ENCODE assay signal across 8 mouse cellular contexts in the genomic region with DNA sequence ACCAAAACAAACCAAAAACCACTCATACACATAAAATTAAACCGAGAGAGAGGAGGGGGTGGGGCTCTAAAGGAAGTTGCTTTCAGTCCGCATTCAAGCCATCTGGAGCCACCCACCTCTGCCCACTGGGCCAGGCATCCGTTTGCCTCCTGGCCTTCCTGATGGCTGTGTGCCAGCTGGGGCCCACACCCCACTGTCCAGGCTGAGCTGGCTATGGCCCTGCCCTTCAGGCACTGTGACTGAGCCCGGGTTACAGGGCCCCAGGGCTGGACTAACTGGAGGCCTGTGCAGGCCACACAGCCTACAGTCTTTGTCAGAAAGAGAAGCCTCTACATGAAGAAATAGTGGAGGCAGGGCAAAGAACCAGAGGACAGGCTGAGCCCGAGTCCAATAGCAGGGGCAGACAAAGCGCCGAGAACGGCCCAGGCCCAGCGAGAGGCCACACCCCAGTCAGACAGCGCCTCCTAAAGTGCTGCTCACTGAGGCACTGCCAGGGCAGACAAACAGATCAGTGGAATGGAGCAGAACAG. TPM values are rescaled to one million over a fixed set of nuclear protein-coding genes. Genes with fewer than 3 reads are reported as not detected.
DNase-seq lines count a peak whose midpoint lies in the region; ATAC-seq and TF ChIP-seq lines count a peak whose summit lies in the region.

No protein-coding gene starts in this region.

- H3K36me3 ChIP-seq in embryonic facial prominence, embryonic 10.5 days (replicated peaks), result no peaks in the 10 kb centered on the region
- no peaks in the 10 kb centered on the region for H3K36me3 ChIP-seq in hindbrain, embryonic 15.5 days
- H3K36me3 ChIP-seq in liver, embryonic 14.5 days (replicated peaks; ENCODE audit: control insufficient read depth, insufficient read depth, low read depth), result peaks cover 14% of the 10 kb centered on the region

- H3K27ac ChIP-seq in embryonic facial prominence, embryonic 10.5 days (replicated peaks), result peak overlapping the region; percentile 69
- peak overlapping the region; percentile 40; the same call in 1 of the 2 replicates for H3K27ac ChIP-seq in hindbrain, embryonic 15.5 days (replicated peaks)
- H3K27ac ChIP-seq in liver, embryonic 14.5 days, result peak overlapping the region; percentile 5

- TF ChIP-seq EP300 in liver, embryonic 14.5 days (IDR thresholded peaks at IDR 0.05; ENCODE audit: low read depth), result no peak

- H3K27me3 ChIP-seq in embryonic facial prominence, embryonic 10.5 days (replicated peaks; ENCODE audit: low read depth, poor library complexity, severe bottlenecking), result no peaks in the 10 kb centered on the region
- no peaks in the 10 kb centered on the region for H3K27me3 ChIP-seq in hindbrain, embryonic 15.5 days
- no peaks in the 10 kb centered on the region for H3K27me3 ChIP-seq in liver, embryonic 14.5 days (ENCODE audit: control insufficient read depth, insufficient read depth, low read length)

- no peak overlapping the region for H3K4me2 ChIP-seq in hindbrain, embryonic 15.5 days
- H3K4me2 ChIP-seq in liver, embryonic 14.5 days (ENCODE audit: low read depth), result peak overlapping the region; percentile 49

- H3K9me3 ChIP-seq in embryonic facial prominence, embryonic 10.5 days, result no peaks in the 10 kb centered on the region
- H3K9me3 ChIP-seq in hindbrain, embryonic 15.5 days, result no peaks in the 10 kb centered on the region
- no peaks in the 10 kb centered on the region for H3K9me3 ChIP-seq in liver, embryonic 14.5 days (ENCODE audit: control insufficient read depth, low read length)

- peak; percentile 17; the same call in 1 of the 2 replicates for ATAC-seq in hindbrain, embryonic 15.5 days (ENCODE audit: low FRiP score, low read depth)
- ATAC-seq in liver, embryonic 14.5 days (ENCODE audit: insufficient read depth), result peak; percentile 71
- peak; percentile 48 for ATAC-seq in monocyte, adult 5-6 weeks (replicated peaks; ENCODE audit: insufficient number of reproducible peaks, low FRiP score, low TSS enrichment, poor library complexity, severe bottlenecking)

- H3K4me3 ChIP-seq in embryonic facial prominence, embryonic 10.5 days, result no peak overlapping the region
- H3K4me3 ChIP-seq in hindbrain, embryonic 15.5 days, result no peak overlapping the region
- 0 out of 4 replicates have a peak overlapping the region, but pooled peaks of 1 of the 2 experiments have one; percentile 3 for H3K4me3 ChIP-seq in liver, embryonic 14.5 days (ENCODE audit: insufficient read depth in 1 of 2, low read depth in 2 of 2, low read length in 2 of 2)

- WGBS in embryonic facial prominence, embryonic 10.5 days, result 68% methylated on average over 10 of the region's 10 CpGs
- 42% methylated on average over 10 of the region's 10 CpGs for WGBS in hindbrain, embryonic 15.5 days
- 26% methylated on average over 10 of the region's 10 CpGs for WGBS in liver, embryonic 14.5 days (ENCODE audit: insufficient replicate concordance)

- peak; percentile 95 for DNase-seq in heart, adult 11 months
- no peak for DNase-seq in heart, postnatal 25 days (ENCODE audit: low spot score)
- DNase-seq in embryonic facial prominence, embryonic 10.5 days (ENCODE audit: low spot score), result no peak
- no peak for DNase-seq in liver, embryonic 14.5 days (ENCODE audit: low read depth in 3 of 3, low spot score in 3 of 3)
- DNase-seq in layer of hippocampus, adult 9-11 months, result no peak
- no peak for DNase-seq in embryo, embryonic 10 days (ENCODE audit: low spot score)

- no peak overlapping the region for H3K9ac ChIP-seq in hindbrain, embryonic 15.5 days
- H3K9ac ChIP-seq in liver, embryonic 14.5 days (replicated peaks), result peak overlapping the region; percentile 14

- intact Hi-C loops in heart, postnatal 25 days (cut with DNase I), result no loop called here

- peak; percentile 70 for TF ChIP-seq CTCF in liver, embryonic 14.5 days (IDR thresholded peaks at IDR 0.05; ENCODE audit: low read depth)

- peaks cover 41% of the 10 kb centered on the region for H3K4me1 ChIP-seq in embryonic facial prominence, embryonic 10.5 days
- peaks cover 20% of the 10 kb centered on the region for H3K4me1 ChIP-seq in hindbrain, embryonic 15.5 days (replicated peaks)
- peaks cover 21 to 43% of the 10 kb centered on the region in 2 experiments for H3K4me1 ChIP-seq in liver, embryonic 14.5 days (replicated peaks; ENCODE audit: control insufficient read depth in 2 of 2, insufficient read depth in 2 of 2, low read length in 1 of 2)

RNA-seq across cellular contexts. Expression of a gene that starts 13.0 kb away (rescaled TPM):
- total RNA-seq in heart, postnatal 25 days (2021), result 1 to 10 TPM; 1.9 to 2.0 TPM
- 4.7 and 5.1 TPM in 2 replicates for polyA plus RNA-seq in embryonic facial prominence, embryonic 10.5 days (2016; fragmentation: Nextera tagmentation; extraction: Ambion mirVana)
- 22.9 and 26.5 TPM in 2 replicates for polyA plus RNA-seq in hindbrain, embryonic 15.5 days (2015; fragmentation: Nextera tagmentation; extraction: Ambion mirVana)
- 13.1 and 13.2 TPM in 2 replicates for polyA plus RNA-seq in liver, embryonic 14.5 days (2012; rRNA removed)
- 8.9 and 9.8 TPM in 2 replicates for polyA plus RNA-seq in liver, embryonic 14.5 days (2014; fragmentation: Nextera tagmentation; extraction: Ambion mirVana)
- total RNA-seq in monocyte, adult 5-6 weeks (2017), result 0.76 to 2.3 TPM in 2 of 3 replicates, not detected in the other

RNA-seq across cellular contexts. Expression of a gene that starts 19.8 kb away (rescaled TPM):
- total RNA-seq in heart, postnatal 25 days (2021), result under 1 TPM in 1 of 2 experiments, not detected in 1; 0.11 TPM
- polyA plus RNA-seq in embryonic facial prominence, embryonic 10.5 days (2016; fragmentation: Nextera tagmentation; extraction: Ambion mirVana), result 0.18 TPM in 1 of 2 replicates, not detected in the other
- polyA plus RNA-seq in hindbrain, embryonic 15.5 days (2015; fragmentation: Nextera tagmentation; extraction: Ambion mirVana), result 0.56 and 0.62 TPM in 2 replicates
- polyA plus RNA-seq in liver, embryonic 14.5 days (2012; rRNA removed), result 0.61 and 0.63 TPM in 2 replicates
- 0.24 and 0.44 TPM in 2 replicates for polyA plus RNA-seq in liver, embryonic 14.5 days (2014; fragmentation: Nextera tagmentation; extraction: Ambion mirVana)
- total RNA-seq in monocyte, adult 5-6 weeks (2017), result 0.29 TPM in 1 of 3 replicates, not detected in the others

RNA-seq across cellular contexts. Expression of a gene that starts 34.2 kb away (rescaled TPM):
- not detected for total RNA-seq in heart, postnatal 25 days (2021)
- polyA plus RNA-seq in embryonic facial prominence, embryonic 10.5 days (2016; fragmentation: Nextera tagmentation; extraction: Ambion mirVana), result not detected in 2 replicates
- polyA plus RNA-seq in hindbrain, embryonic 15.5 days (2015; fragmentation: Nextera tagmentation; extraction: Ambion mirVana), result 0.31 and 0.45 TPM in 2 replicates
- polyA plus RNA-seq in liver, embryonic 14.5 days (2012; rRNA removed), result 0.03 and 0.08 TPM in 2 replicates
- 0.05 TPM in 1 of 2 replicates, not detected in the other for polyA plus RNA-seq in liver, embryonic 14.5 days (2014; fragmentation: Nextera tagmentation; extraction: Ambion mirVana)
- 0.19 to 0.43 TPM in 2 of 3 replicates, not detected in the other for total RNA-seq in monocyte, adult 5-6 weeks (2017)

RNA-seq across cellular contexts. Expression of a gene that starts 45.7 kb away (rescaled TPM):
- 1 to 10 TPM; 4.2 to 5.4 TPM for total RNA-seq in heart, postnatal 25 days (2021)
- 20.4 and 21.8 TPM in 2 replicates for polyA plus RNA-seq in embryonic facial prominence, embryonic 10.5 days (2016; fragmentation: Nextera tagmentation; extraction: Ambion mirVana)
- polyA plus RNA-seq in hindbrain, embryonic 15.5 days (2015; fragmentation: Nextera tagmentation; extraction: Ambion mirVana), result 16.6 and 19.3 TPM in 2 replicates
- polyA plus RNA-seq in liver, embryonic 14.5 days (2012; rRNA removed), result 10.3 and 10.4 TPM in 2 replicates
- 6.6 and 7.3 TPM in 2 replicates for polyA plus RNA-seq in liver, embryonic 14.5 days (2014; fragmentation: Nextera tagmentation; extraction: Ambion mirVana)
- 11.8 to 14.7 TPM (median 13.1 TPM) in 3 replicates for total RNA-seq in monocyte, adult 5-6 weeks (2017)

Comparison
In these comparisons a context has a peak if more than half of its experiments do, and no peak if none do; other contexts are left out.
1. H3K27ac ChIP-seq: peak in every context shown above with its lines; median percentile 69 in embryonic facial prominence, embryonic 10.5 days; 40 in hindbrain, embryonic 15.5 days; 5 in liver, embryonic 14.5 days.
2. ATAC-seq: peak in every context shown above with its lines; median percentile 71 in liver, embryonic 14.5 days; 48 in monocyte, adult 5-6 weeks; 17 in hindbrain, embryonic 15.5 days.